Mouse (Mus musculus) neutrophil, adult 5-6 weeks (primary cell): Measurements from ENCODE around the gene B020031M17Rik. TPM values are rescaled to one million over a fixed set of nuclear protein-coding genes. Genes with fewer than 3 reads are reported as not detected.
"Not testable (repeated sequence)": the region's sequence is repeated elsewhere in the genome, so short reads cannot be mapped to it uniquely, and the experiment has no call there.

Experiments
- ATAC-seq: fragments of 151-379, 151-347 bp; 2 replicates; pipeline ENCODE4 v1.8.0; 2017; ENCODE audit warnings: mild to moderate bottlenecking, moderate TSS enrichment; ENCODE audit not compliant: insufficient number of reproducible peaks, poor library complexity, low FRiP score, severe bottlenecking; ENCODE audit errors: extremely low read depth
- total RNA-seq: library from RNA; stranded (forward); fragments of 200-1000 nt; gene quantifications from 2 replicates; pipeline ENCODE4 v1.2.3, GENCODE M21; 2017

Gene B020031M17Rik
- not detected in 2 replicates for total RNA-seq

DNA sequence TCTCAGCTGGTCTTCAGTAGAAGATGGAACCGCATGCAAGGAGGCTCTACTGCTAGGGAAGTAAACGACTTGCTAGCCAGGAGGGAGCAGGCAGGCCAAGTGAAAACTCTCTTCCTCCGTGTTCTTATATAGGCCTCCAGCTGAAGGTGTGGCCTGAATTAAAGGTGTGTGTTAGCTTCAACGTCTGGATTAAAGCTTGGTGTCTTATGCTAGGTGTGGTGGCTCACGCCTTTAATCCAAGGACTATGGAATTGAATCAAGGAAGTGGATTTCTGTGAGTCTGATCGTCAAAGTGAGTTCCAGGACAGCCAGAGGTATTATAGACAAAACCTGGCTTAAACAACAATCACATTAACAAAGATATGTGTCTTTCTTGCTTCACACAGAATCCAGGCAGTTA, at the start of gene B020031M17Rik:
B020031M17Rik (minus strand) TSS at position 101 of the 400 bp plus-strand sequence.
- ATAC-seq: not testable (repeated sequence)

DNA sequence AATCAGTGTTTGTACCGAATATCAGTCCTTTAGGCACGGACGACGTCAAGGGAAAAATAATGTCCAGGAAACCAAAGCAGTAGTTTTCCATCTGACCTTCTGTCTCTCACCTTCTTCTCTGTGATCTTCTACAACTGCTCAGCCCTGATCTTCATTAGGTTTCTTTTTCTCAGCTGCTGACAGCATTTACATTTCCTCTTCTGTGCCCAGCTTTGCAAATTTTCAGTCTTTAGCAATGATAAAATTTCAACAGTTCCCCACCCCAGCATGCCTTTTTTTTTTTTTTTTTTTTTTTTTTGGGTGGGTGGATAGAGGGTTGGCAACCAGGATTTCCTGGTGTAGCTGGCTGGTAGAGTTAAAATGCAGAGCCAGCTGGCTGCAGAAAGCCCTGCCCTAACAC, 48.6 kb upstream of the B020031M17Rik start:
- not testable (repeated sequence) for ATAC-seq

DNA sequence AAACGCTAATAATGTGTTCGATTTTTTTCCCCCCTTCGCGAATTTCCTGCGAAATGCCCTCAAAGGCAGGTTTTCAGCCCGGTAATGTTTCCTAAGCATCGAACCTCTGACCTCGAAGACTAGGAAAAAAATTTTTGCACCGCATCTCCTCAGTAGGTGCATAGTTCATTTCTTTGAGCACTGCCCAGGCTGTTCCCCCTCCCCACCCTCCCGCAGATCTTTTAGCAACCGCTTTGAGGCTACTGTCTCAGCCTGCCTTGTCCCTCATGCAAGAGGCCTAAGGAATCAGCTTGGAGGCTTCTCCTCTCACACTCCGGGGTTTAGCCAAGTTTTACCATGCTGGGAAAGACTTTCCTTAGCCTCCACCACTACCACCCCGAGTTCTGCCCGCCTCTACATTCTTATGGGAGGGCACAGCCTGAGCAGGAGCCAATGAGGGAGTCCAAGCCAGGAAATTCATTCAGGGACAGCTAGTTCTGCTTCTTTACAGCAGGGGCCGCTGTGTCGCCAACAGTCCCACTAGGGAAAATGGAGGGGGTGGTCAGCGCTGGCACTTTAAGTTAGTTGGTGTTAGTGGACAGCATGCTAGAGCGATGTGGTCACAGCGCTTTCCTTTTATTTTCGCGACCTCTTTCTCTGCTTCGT, 48.0 kb upstream of the B020031M17Rik start:
- ATAC-seq: peak; percentile 99

DNA sequence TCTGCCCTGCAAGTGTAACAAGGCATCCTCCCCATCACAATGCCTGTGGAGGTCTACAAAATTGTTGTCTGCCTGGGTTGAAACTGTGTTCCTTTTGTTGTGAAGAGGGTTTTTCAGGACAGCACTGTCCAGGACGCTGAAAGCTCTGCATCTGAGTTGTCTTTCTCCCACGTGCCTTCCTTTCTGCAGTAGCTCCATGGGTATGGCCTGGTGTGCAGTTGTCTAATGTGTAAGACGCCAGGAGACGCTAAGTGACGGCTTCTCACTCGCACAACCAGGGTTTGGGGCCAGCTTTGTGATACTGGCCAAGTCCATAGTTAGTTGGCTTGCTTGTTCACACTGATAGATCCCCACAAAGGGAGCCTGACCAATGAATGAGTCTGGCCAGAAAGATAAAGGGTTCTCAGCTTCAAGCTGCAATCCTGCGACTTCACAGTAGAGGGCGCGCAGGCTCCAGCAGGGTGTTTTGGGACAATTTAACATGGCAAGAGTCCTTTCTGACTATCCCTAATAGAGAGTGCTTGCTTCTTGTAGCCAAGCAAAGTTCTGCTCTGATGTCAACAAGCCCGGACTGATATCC, 41.4 kb upstream of the B020031M17Rik start:
- ATAC-seq: peak; percentile 74

DNA sequence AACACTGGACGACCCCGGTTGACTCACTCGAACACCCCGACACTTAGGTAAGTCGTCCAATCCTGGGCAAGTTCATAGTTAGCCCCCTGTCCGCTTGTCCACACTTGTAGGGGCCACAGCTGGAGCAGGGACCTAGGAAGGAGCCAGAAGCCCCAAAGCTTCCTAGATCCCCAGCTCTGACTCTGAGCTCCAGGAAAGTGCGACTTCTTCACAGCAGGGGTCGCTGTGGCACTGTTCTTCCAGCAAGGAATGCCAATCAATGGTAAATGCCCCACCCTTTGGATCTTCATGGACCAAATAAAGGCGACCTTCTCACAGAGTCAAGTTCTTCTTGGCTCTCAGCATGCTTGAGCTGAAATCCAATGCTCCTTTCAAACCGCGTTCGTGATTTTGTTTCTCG, 40.7 kb upstream of the B020031M17Rik start:
- 0 out of 2 replicates have a peak, but pooled peaks have one; percentile 39 for ATAC-seq

DNA sequence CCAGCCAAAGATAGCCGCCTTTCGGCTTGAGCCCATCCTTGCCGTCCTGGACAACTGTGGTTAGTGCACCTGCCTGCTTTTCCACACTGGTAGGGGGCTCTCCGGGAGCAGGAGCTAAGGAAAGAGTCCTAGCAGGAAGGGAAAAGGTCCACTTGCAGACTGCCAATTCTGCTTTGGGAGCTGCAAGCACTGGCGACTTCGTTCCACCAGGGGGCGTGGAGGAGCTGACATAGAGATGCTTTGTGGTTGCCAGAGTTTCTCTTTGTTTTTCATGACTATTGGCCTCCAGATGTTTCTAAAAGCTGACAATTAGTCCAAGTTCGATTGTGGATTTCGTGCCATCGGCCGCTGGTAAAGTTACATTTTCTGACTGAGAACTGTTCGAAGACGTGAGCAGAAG, 18.6 kb upstream of the B020031M17Rik start:
- ATAC-seq: peak; percentile 55

DNA sequence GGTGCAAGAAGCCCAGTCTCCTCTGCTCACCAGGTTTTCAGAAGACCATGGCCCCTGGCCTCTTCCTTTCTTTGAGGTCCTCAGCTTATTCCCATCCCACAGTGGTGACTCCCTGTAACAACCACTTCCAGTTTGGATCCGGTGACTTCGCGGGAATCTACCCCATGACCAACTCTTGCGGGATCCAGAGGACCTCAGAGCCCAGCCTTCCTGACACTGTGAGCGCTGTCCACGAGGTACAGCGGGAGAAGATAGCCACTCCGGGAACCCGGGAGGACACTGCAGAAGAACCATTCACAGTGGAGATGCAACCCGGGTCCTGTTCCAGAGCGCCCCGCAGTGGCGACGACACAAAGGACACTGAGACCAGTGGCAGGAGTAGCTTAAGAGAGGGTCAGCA, 17.6 kb upstream of the B020031M17Rik start:
- ATAC-seq: not testable (repeated sequence)

DNA sequence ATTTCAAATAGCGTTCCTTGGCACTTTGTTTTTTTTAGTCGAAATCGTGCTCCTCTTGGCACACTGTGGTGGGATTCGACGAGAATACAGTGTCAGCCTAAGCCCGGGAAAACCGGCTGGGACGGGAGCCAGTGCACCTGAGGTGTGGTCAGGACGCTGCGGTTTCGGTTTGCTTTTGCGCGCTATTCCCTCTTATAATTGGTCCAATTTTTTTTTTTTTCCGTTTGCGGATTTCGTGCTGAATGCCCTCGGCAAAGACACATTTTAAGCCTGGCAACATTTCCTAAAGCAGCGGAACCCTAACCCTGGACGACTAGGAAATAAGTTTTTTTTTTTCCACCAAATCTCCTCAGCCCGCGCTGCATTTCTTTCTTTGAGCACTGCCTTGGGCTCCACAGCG, 15.4 kb upstream of the B020031M17Rik start:
- ATAC-seq: not testable (repeated sequence)

DNA sequence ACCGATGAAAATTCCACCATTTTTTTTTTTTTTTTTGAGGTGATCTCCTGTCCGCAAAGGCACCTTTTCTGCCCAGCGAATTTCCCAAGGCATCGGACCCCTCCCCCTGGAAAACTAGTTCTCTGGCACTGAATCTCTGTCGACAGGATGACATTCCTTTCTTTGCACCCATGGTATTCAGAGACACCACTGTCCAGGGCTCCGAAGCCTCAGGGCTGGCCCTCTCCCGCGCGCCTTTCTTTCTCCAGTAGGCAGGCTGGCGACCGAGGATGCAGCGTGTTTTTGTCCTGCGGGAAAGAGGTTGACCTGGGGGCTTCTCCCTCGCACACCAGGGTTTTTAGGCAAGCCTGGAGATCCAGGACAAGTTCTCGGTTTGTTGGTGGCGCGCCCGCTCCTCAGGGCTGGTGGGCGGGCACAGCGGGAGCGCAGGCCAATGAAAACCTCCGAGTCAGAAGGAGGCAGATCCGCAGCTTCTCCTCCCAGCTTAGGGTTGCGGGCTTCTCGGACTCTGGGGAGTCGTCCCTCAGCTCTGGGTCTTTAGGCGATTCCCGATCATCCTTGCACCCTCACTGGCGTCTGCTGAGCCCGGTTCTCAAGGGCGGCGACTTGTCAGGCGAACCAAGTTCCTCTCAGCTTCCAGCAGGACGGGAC, 14.8 kb upstream of the B020031M17Rik start:
- peak; percentile 33; the same call in 1 of the 2 replicates for ATAC-seq

DNA sequence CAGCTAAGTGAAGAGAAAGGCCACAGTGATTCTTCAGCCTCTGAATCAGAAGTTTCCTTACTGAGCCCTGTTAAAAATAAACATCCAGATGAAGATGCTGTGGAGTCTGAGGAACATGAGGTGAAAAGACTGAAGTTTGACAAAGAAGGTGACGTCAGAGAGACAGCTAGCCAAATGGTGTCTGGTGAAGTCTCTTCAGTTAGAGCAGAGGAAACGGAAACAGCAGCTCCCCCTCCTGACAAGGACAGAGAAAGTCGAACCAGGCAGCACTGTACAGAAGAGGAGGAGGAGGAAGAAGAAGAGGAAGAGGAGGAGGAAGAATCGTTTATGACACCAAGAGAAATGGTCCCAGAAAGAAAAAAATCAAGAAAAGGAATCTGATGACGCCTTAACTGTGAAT, 12.2 kb upstream of the B020031M17Rik start:
- ATAC-seq: peak; percentile 69; the same call in 1 of the 2 replicates

DNA sequence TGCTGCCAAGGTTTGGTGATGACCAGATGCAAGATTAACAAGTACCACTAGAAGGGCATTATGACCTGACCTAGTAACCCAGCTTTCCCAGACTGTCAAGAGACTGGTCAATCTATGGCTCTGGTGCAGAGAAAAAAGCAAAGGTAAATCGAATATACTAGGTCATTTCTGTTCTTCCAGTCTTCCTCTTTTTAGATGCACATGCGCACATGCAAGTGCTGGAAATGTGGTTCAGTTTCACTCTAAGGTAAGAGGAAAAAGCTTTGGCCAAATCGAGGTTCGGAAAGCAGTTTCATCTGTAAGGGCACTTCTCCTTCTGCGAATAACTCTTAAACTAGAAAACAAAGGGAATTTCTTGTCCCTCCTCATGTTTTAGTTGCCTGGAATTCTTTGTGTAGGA, 5.0 kb upstream of the B020031M17Rik start:
- ATAC-seq: not testable (repeated sequence)

DNA sequence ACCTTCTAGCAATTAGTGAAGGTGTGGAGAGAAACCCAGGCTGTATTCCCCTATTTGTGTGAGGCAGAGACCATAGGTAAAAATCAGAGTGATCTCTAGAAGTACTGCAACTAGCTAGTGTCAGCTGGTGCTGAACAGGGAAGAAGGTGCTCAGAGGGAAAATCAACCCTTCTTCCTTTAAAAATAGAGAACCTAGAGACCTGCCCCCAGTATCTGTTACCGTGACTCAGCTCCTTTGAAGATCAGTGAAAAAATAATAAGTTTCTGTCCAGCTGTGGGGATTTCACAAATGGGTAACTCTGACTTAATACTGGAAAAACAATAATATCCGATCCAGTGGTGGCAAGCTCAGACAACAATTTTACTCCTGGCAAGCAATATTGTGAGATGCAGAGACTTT, 4.5 kb upstream of the B020031M17Rik start:
- ATAC-seq: not testable (repeated sequence)

DNA sequence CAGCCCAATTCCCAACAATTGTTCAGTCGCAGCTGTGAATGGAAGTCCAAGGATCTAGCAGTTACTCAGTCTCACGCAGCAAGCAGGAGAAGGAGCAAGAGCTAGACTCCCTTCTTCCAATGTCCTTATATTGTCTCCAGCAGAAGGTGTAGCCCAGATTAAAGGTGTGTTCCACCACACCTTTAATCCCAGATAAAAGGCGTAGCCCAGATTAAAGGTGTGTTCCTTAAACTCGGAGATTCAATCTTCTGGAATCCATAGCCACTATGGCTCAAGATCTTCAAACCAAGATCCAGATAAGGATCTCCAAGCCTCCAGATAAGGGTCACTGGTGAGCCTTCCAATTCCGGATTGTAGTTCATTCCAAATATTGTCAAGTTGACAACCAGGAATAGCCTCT, 21.4 kb downstream of the B020031M17Rik start, which contains the start of gene Gm21761:
Gm21761 (minus strand) TSS at position 101 of the 400 bp plus-strand sequence.
- ATAC-seq: not testable (repeated sequence)

DNA sequence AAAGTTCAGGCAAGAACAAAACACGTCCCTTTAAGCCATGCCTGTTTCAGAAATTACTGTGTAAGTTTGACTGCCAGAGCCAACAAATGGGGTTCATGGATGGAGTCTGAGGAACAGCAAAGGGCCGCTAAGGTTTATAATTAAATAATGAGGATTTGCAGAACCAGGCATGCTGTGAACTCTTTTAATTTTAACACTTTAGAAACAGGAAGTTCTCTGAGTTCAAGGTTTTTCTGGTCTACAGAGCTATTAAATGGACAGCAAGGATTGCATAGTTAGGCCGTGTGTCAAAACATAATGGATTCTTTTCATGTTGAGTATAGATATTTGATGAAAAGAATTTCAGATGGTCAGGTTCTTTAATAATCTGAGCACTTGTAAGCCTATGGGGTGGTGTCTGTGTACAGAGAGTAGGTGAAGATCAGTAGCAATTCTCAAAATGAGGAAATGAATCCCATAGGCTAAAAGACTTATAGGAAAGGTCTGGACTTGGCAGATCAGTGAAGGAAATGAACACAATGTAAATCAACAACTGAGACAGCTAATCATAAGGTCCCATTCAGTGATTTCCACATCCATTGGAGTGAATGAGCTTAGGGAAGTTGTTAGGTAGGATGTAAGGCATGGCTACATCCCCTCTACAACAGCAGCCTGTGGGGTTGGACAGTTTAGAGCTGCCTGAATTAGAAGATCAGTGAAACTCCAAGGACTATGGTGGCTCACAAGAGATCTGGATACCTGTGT, 25.8 kb downstream of the B020031M17Rik start:
- ATAC-seq: not testable (repeated sequence)

DNA sequence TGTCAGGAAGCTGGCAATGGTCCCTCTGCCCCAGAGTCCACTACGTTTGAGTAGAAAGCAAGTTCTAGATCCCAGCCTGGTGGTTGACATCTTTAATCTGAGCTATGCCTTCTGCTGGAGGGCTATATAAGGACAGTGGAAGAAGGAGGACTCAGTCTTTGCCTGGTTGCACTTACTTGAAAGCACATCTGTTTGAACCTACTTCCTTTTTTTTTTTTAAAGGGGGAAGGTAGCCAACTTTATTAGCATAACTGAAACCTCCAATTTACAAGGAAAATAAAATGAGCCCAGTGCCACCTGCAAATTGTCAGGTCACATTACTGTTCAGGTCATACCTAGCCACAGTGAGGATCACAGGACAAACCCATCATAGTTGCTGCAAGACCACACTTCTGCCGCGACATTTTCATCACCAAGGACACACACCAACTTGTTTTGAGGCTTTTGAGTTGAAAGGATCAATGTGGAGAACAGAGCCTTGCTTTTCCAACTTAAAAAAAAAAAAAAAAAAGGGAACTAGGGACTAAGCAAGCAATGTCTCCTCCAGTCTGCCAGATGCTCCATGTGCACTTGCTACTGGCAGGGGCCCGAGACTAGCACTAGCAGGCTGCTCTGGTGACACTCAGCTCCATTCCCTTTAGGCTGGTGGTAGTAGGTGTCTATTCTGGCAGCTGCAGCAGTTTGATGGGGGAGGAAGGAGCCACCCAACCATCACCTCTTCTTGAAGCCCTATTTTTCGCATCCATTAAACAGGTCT, 33.5 kb downstream of the B020031M17Rik start:
- peak; percentile 58 for ATAC-seq

DNA sequence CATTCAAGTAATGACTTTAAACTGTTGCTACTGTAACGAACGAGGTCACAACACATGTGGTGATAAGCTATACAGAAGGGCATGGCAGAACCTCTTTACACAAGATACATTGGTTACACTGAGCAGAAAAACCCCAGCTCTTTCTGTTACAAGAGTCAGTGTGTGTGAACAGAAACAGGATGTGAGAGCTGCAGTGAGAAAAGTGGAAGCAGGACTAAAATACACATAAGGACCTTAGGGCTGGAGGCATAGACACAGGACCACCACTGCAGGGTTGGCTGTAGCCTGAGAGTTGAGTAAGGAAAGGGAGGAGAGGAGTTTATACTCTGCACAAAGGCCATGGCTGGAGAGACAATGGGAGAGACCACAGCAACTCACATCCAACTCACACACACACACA, 34.2 kb downstream of the B020031M17Rik start:
- peak; percentile 21; the same call in 1 of the 2 replicates for ATAC-seq
